Mouse (Mus musculus) urinary bladder, adult 18-20 months (tissue): ENCODE measurements around the gene Ankrd34a.
"Not testable (repeated sequence)": the region's sequence is repeated elsewhere in the genome, so short reads cannot be mapped to it uniquely, and the experiment has no call there.

ENCODE experiments used
- DNase-seq, 2 experiments: peaks; one replicate each; pipeline ENCODE4 v3.0.0; 2022; ENCODE audit warnings: low spot score in 2 of 2, mixed read lengths in 2 of 2

The Ankrd34a gene

GRCm38 (mm10) chr3:96579885-96580454 lies 16.5 kb upstream of the Ankrd34a start:
- DNase-seq: peak; percentile 81 to 86

GRCm38 (mm10) chr3:96581141-96581540 lies 15.3 kb upstream of the Ankrd34a start:
- no peak for DNase-seq

GRCm38 (mm10) chr3:96581771-96582515 lies 14.5 kb upstream of the Ankrd34a start:
- no peak for DNase-seq

- DNase-seq: no peak
These were observed 13.1 kb upstream of the Ankrd34a start for GRCm38 (mm10) chr3:96583386-96583785.

- DNase-seq: no peak
These were observed 5.8 kb upstream of the Ankrd34a start for GRCm38 (mm10) chr3:96590657-96591056.

- no peak for DNase-seq
These were observed 3.1 kb upstream of the Ankrd34a start for GRCm38 (mm10) chr3:96593374-96593773.

- DNase-seq: peak; percentile 89 to 91
These were observed 2.5 kb upstream of the Ankrd34a start, which contains the start of gene Polr3gl for GRCm38 (mm10) chr3:96593790-96594560. Gene Polr3gl, minus strand, starts transcription at chr3:96594181.

GRCm38 (mm10) chr3:96594851-96595250 lies 1.6 kb upstream of the Ankrd34a start:
- no peak for DNase-seq

GRCm38 (mm10) chr3:96595661-96596060 lies 775 bp upstream of the Ankrd34a start:
- DNase-seq: no peak

GRCm38 (mm10) chr3:96596855-96597254 lies 419 bp downstream of the Ankrd34a start:
- DNase-seq: no peak

GRCm38 (mm10) chr3:96597435-96597891 lies 1.0 kb downstream of the Ankrd34a start:
- no peak for DNase-seq

- peak in 1 of 2 experiments; percentile 45 for DNase-seq
These were observed 2.0 kb downstream of the Ankrd34a start for GRCm38 (mm10) chr3:96598156-96599068.

GRCm38 (mm10) chr3:96599069-96599393 lies 2.6 kb downstream of the Ankrd34a start:
- no peak for DNase-seq

GRCm38 (mm10) chr3:96599411-96599810 lies 3.0 kb downstream of the Ankrd34a start:
- DNase-seq: no peak

- peak; percentile 72 to 89 for DNase-seq
These were observed 4.3 kb downstream of the Ankrd34a start, which contains the start of gene Lix1l for GRCm38 (mm10) chr3:96600639-96601250. Gene Lix1l, plus strand, starts transcription at chr3:96601149.

GRCm38 (mm10) chr3:96601251-96601787 lies 4.9 kb downstream of the Ankrd34a start:
- DNase-seq: peak; percentile 45 to 65

- no peak for DNase-seq
These were observed 5.7 kb downstream of the Ankrd34a start for GRCm38 (mm10) chr3:96601941-96602703.

GRCm38 (mm10) chr3:96602704-96603084 lies 6.3 kb downstream of the Ankrd34a start:
- no peak for DNase-seq

- DNase-seq: no peak
These were observed 6.9 kb downstream of the Ankrd34a start for GRCm38 (mm10) chr3:96603311-96603710.

- DNase-seq: not testable (repeated sequence)
These were observed 9.6 kb downstream of the Ankrd34a start for GRCm38 (mm10) chr3:96606007-96606406.
